Mouse (Mus musculus): ENCODE results near the gene Atxn10.
A peak's percentile ranks its signal among the peaks of the same experiment; 100 is the strongest.

Gene Atxn10

GRCm38 (mm10) chr15:85474697-85475096 is 138.7 kb downstream of the Atxn10 start:
- no peak for DNase-seq (ENCODE audit: low spot score in 2 of 2)

DNA sequence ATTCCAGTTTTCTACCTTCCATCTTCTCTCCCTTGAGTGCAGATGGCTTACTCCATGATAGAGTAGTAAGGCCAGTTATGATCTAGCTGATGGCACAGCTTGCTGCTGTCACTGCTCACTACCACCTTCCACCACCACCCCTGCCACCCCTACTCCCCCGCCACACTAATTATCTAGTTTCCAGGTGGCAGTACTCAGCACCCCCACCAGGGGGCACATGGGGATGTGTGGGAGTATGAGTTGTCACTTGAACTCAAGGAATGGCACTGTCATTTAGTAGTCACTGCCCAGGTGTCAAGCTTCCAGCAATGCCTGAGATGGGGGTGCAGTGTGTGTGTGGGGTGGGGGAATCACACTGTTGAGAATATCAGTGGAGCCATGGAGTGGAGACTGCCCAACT is 141.5 kb downstream of the Atxn10 start:
- peak in 1 of 2 experiments; percentile 39 for DNase-seq (ENCODE audit: low spot score in 2 of 2)

- no peak for DNase-seq (ENCODE audit: low spot score in 2 of 2)
Observed at GRCm38 (mm10) chr15:85479365-85479764, 143.3 kb downstream of the Atxn10 start.

DNA sequence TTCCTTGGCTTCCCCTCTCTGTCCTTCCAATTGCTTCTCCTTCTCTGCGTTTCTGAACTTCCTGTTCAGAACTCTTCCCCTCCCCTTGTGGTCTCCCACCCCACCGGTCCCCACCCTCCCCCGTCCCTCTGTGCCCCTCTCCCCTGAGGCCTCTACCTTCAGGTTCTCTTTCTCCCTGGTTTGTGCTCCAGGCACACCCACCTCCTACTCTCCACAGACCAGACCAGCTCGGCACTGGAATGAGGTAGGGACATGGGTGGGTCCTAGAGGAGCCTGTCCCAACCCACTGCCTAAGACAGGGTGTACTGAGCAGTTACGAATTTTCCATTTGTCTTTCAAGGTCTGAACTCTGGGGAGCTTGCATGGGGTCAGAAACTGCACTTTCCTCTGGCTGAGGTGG is 143.9 kb downstream of the Atxn10 start:
- DNase-seq (ENCODE audit: low spot score in 2 of 2): no peak

DNA sequence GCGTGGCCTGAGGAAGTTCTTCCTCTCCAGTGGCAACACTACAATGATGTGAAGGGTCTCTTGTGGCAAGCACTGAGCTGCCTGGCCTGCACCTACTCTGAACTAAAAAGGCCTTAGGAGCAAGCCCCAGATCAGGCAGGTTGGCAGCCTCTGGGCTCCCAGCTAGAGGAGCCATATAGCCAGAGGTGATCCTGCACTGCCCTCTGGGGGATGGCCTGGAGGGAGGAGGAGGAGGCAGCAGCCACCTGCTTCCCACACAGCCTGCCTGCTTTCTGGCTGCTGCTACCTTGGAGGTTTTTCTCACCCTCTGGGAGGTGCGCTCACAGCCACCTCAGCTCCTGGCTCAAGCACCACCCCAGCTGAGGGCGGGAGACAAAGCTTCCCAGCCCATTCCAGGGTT is 144.6 kb downstream of the Atxn10 start:
- DNase-seq (ENCODE audit: low spot score in 2 of 2): no peak

- no peak for DNase-seq (ENCODE audit: low spot score in 2 of 2)
Observed at GRCm38 (mm10) chr15:85488900-85489299, 152.9 kb downstream of the Atxn10 start.

- DNase-seq (ENCODE audit: low spot score in 2 of 2): no peak
Observed at GRCm38 (mm10) chr15:85489751-85490150, 153.7 kb downstream of the Atxn10 start.

GRCm38 (mm10) chr15:85494163-85494621 is 158.1 kb downstream of the Atxn10 start:
- DNase-seq (ENCODE audit: low spot score in 2 of 2): peak; percentile 45 to 46

DNA sequence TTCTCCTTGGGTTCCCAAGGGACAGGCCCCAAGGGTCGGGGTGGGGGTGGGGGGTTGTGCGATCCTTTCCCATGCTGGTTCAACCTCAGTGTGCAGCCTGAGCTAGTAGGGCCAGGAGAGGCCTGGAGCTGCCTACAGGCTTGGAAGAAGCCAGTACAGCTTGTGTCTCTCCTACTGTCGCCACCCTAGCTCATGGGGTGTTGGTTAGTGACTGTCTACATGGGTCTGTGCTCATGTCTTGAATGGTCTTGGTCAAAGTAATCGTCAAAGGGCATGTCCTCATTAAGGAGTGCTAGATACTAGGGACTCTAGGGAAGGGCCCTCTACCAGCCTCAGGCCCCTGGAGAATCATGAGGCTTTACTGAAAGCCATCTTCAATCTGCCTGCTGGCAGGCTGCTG is 161.5 kb downstream of the Atxn10 start:
- no peak for DNase-seq (ENCODE audit: low spot score in 2 of 2)

GRCm38 (mm10) chr15:85497981-85498475 is 162.0 kb downstream of the Atxn10 start:
- no peak for DNase-seq (ENCODE audit: low spot score in 2 of 2)

DNA sequence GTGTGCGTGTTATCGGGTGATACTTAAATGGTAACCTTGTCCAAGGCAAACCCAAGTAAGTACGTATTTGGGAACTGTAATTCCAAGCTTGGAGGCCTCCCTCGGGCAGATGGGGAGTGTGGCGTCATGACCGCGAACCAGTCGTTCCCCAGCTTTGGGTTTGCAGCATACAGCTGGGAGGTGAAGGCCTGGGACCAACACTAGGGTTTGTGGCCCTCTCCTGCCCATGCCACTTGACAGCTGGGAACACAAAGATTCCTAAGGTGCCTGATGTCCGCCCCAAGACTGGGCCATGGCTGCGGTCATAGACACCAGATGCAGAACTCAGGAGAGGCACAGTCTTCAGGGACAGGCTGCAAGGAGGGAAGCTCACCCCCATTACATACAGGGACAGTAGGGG is 164.2 kb downstream of the Atxn10 start:
- no peak for DNase-seq (ENCODE audit: low spot score in 2 of 2)

DNA sequence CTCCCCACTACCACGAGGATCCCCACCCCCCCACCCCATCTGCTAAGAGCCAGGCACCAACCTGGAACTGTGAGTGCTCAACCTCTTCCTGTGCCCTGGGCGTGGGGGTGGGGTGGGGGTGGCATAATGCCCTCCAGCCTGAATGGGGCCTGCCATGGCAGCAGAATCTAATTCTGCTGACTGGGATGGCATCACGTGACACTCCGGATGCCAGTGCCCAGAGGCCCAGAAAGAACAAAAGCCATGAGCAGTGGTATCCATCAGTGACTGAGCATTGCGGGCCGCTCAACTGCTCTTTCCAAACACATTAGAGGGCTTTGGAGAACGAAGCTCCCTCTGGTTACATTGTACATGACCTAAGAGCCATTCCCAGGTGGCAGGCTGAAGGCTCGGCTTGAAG is 167.1 kb downstream of the Atxn10 start, which contains the start of gene 7530416G11Rik:
TSS of gene 7530416G11Rik (minus strand) at position 101 of the 400 bp plus-strand sequence.
- no peak for DNase-seq (ENCODE audit: low spot score in 2 of 2)

DNA sequence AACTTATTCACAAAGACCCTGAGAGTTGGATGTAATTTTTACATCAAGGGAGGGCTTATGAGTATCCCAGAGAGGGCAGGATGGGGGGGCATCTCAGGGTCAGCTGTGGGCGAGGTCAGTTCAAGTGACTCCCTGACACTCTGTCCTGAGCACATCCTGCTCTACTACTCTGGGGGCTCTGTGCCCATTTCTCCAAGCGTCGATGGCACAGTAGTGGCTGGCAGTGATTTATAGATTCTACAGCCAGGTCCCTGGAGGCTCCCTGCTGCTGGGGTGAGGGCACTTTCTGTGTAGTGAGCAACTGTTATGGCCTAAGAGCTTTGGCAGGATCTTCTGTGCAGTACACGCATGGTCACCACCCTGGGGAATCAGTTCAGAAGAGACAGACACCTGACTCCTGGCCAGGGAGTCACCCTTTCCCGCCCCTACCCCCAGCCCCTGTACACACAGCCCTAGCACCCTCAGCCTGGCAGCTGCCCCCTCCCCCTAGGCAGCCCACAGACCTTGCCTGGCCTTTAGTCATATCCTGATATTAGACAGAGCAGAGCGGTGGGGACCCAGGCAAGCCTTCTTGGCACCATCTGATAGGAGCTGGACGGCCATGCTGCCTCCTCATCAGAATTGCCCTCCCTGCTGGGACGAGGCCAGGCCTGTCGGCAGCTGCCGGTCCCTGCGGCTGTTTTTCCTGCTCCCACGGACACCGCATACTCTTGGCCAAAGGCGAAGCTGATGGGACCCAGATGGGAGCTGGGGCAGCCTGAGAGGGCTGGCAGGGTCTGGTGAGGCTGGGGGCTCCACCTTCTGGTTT is 169.3 kb downstream of the Atxn10 start:
- DNase-seq (ENCODE audit: low spot score in 2 of 2): no peak

DNA sequence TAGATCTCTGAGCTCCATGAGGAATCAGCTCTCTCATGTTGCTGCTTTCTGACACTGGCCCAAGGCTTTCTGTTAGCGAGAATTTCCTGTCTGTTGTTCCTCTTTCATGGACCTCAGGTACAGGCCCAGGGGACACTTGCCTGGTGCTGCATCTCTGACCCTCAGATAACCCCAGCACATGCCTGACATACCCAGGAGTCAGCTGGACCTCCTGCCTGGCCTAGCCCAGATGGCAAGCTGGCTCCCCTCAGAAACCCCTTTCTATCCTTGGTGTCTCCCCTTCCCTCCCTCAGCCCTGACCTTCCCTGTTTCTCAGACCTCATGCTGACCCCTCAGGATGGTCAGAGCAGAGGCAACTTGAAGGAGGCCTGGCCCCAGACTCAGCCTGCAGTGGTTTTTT is 170.6 kb downstream of the Atxn10 start:
- no peak for DNase-seq (ENCODE audit: low spot score in 2 of 2)

GRCm38 (mm10) chr15:85507370-85508014 is 171.4 kb downstream of the Atxn10 start:
- DNase-seq (ENCODE audit: low spot score in 2 of 2): no peak
